Mouse (Mus musculus): Measurements from ENCODE around the gene Olfr331. TPM values are rescaled to one million over a fixed set of nuclear protein-coding genes. Genes with fewer than 3 reads are reported as not detected.
"Not testable (repeated sequence)": the region's sequence is repeated elsewhere in the genome, so short reads cannot be mapped to it uniquely, and the experiment has no call there.

Olfr331 gene
- not detected in 2 replicates for polyA plus RNA-seq (2012; ENCODE audit: insufficient read depth, insufficient read length, missing spikeins)

- H3K4me3 ChIP-seq (ENCODE audit: insufficient read depth, low read length); H3K4me1 ChIP-seq (ENCODE audit: control insufficient read depth, insufficient read depth, low read length); H3K27ac ChIP-seq (ENCODE audit: insufficient read depth, low read depth, low read length): not testable (repeated sequence)
These were observed at the start of gene Olfr331 for GRCm38 (mm10) chr11:58502472-58502871. Gene Olfr331, minus strand, starts transcription at chr11:58502572.

GRCm38 (mm10) chr11:58546322-58546721 lies 44.0 kb upstream of the Olfr331 start, which contains the start of gene Olfr329-ps:
Gene Olfr329-ps, minus strand, starts transcription at chr11:58546422.
- no peak within 1 kb of the TSS for H3K4me3 ChIP-seq (ENCODE audit: insufficient read depth, low read length)
- no peak within 1 kb of the TSS for H3K27ac ChIP-seq (ENCODE audit: insufficient read depth, low read depth, low read length)
- no peaks in the 10 kb centered on the region for H3K4me1 ChIP-seq (ENCODE audit: control insufficient read depth, insufficient read depth, low read length)
- no peak for TF ChIP-seq POLR2A (IDR thresholded peaks at IDR 0.05; ENCODE audit: borderline replicate concordance, low read depth, low read length)

GRCm38 (mm10) chr11:58534736-58535135 lies 32.4 kb upstream of the Olfr331 start, which contains the start of gene Olfr330:
Gene Olfr330, minus strand, starts transcription at chr11:58534836.
- not testable (repeated sequence) for H3K27ac ChIP-seq (ENCODE audit: insufficient read depth, low read depth, low read length); H3K4me3 ChIP-seq (ENCODE audit: insufficient read depth, low read length); H3K4me1 ChIP-seq (ENCODE audit: control insufficient read depth, insufficient read depth, low read length)

GRCm38 (mm10) chr11:58519756-58520155 lies 17.4 kb upstream of the Olfr331 start:
- not testable (repeated sequence) for H3K27ac ChIP-seq (ENCODE audit: insufficient read depth, low read depth, low read length); H3K4me3 ChIP-seq (ENCODE audit: insufficient read depth, low read length); H3K4me1 ChIP-seq (ENCODE audit: control insufficient read depth, insufficient read depth, low read length)

- H3K4me1 ChIP-seq (ENCODE audit: control insufficient read depth, insufficient read depth, low read length); H3K27ac ChIP-seq (ENCODE audit: insufficient read depth, low read depth, low read length); H3K4me3 ChIP-seq (ENCODE audit: insufficient read depth, low read length): not testable (repeated sequence)
These were observed 16.5 kb upstream of the Olfr331 start for GRCm38 (mm10) chr11:58518916-58519315.

GRCm38 (mm10) chr11:58509058-58509457 lies 6.7 kb upstream of the Olfr331 start:
- H3K4me1 ChIP-seq (ENCODE audit: control insufficient read depth, insufficient read depth, low read length); H3K4me3 ChIP-seq (ENCODE audit: insufficient read depth, low read length); H3K27ac ChIP-seq (ENCODE audit: insufficient read depth, low read depth, low read length): not testable (repeated sequence)

GRCm38 (mm10) chr11:58499290-58499689 lies 3.1 kb downstream of the Olfr331 start:
- Histone ChIP-seq H3K27ac (ENCODE audit: insufficient read depth, low read depth, low read length) (no peak overlapping the region), H3K4me3 (ENCODE audit: insufficient read depth, low read length) (no peak overlapping the region), H3K4me1 (ENCODE audit: control insufficient read depth, insufficient read depth, low read length) (no peaks in the 10 kb centered on the region)
- TF ChIP-seq POLR2A (IDR thresholded peaks at IDR 0.05; ENCODE audit: borderline replicate concordance, low read depth, low read length) (no peak), CTCF (IDR thresholded peaks at IDR 0.05; ENCODE audit: low read depth, low read length) (no peak)

- H3K4me1 ChIP-seq (ENCODE audit: control insufficient read depth, insufficient read depth, low read length): no peaks in the 10 kb centered on the region
- H3K4me3 ChIP-seq (ENCODE audit: insufficient read depth, low read length): no peak overlapping the region
- no peak for TF ChIP-seq CTCF (IDR thresholded peaks at IDR 0.05; ENCODE audit: low read depth, low read length)
- no peak for TF ChIP-seq POLR2A (IDR thresholded peaks at IDR 0.05; ENCODE audit: borderline replicate concordance, low read depth, low read length)
- H3K27ac ChIP-seq (ENCODE audit: insufficient read depth, low read depth, low read length): no peak overlapping the region
These were observed 3.6 kb downstream of the Olfr331 start for GRCm38 (mm10) chr11:58498761-58499160.

GRCm38 (mm10) chr11:58492455-58492854 lies 9.9 kb downstream of the Olfr331 start, which contains the start of gene Olfr332:
Gene Olfr332, minus strand, starts transcription at chr11:58492555.
- no peak for TF ChIP-seq CTCF (IDR thresholded peaks at IDR 0.05; ENCODE audit: low read depth, low read length)
- TF ChIP-seq POLR2A (IDR thresholded peaks at IDR 0.05; ENCODE audit: borderline replicate concordance, low read depth, low read length): no peak
- Histone ChIP-seq H3K27ac (ENCODE audit: insufficient read depth, low read depth, low read length) (no peak within 1 kb of the TSS), H3K4me1 (ENCODE audit: control insufficient read depth, insufficient read depth, low read length) (no peaks in the 10 kb centered on the region), H3K4me3 (ENCODE audit: insufficient read depth, low read length) (no peak within 1 kb of the TSS)

GRCm38 (mm10) chr11:58462170-58462569 lies 40.2 kb downstream of the Olfr331 start, which contains the start of gene Olfr30:
Gene Olfr30, minus strand, starts transcription at chr11:58462270.
- no peak for TF ChIP-seq POLR2A (IDR thresholded peaks at IDR 0.05; ENCODE audit: borderline replicate concordance, low read depth, low read length)
- TF ChIP-seq CTCF (IDR thresholded peaks at IDR 0.05; ENCODE audit: low read depth, low read length): no peak

GRCm38 (mm10) chr11:58453592-58453991 lies 48.8 kb downstream of the Olfr331 start:
- TF ChIP-seq POLR2A (IDR thresholded peaks at IDR 0.05; ENCODE audit: borderline replicate concordance, low read depth, low read length): no peak
- TF ChIP-seq CTCF (IDR thresholded peaks at IDR 0.05; ENCODE audit: low read depth, low read length): no peak
- Histone ChIP-seq H3K27ac (ENCODE audit: insufficient read depth, low read depth, low read length) (no peak overlapping the region), H3K4me1 (ENCODE audit: control insufficient read depth, insufficient read depth, low read length) (no peaks in the 10 kb centered on the region), H3K4me3 (ENCODE audit: insufficient read depth, low read length) (no peak overlapping the region)

More at GRCm38 (mm10) chr11:58462170-58462569, 40.2 kb downstream of the Olfr331 start, which contains the start of gene Olfr30:
- Histone ChIP-seq H3K4me1 (ENCODE audit: control insufficient read depth, insufficient read depth, low read length) (no peaks in the 10 kb centered on the region), H3K4me3 (ENCODE audit: insufficient read depth, low read length) (no peak within 1 kb of the TSS), H3K27ac (ENCODE audit: insufficient read depth, low read depth, low read length) (no peak within 1 kb of the TSS)
